ENCODE assay signal across 9 mouse cellular contexts in the genomic region with DNA sequence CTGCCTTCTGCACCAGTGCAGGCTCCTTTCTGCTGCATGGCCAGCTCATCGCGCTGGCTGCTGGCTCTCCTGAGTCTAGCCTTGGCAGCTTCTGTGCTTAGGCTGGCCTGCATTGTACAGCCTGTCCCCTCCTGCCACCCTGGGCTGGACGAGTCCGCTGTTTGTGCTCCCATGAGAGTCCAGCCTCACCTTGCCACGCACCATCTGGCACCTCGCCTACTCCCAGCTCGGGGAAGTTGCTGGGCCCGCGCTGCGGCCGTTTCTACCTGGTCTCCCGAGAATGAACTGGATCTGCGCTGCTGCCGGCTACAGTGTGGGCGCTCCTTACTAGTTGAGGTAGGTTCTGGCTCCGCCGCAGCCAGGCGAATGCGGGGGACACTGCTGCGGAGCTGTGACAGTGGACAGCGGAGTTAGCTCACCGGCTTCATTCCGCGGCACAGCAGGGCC. TPM values are rescaled to one million over a fixed set of nuclear protein-coding genes. Genes with fewer than 3 reads are reported as not detected.
DNase-seq lines count a peak whose midpoint lies in the region; ATAC-seq and TF ChIP-seq lines count a peak whose summit lies in the region.
"Had no signal": no experiment of that assay in that cellular context is flagged by ENCODE, and none has a peak within 500 bp of the region (broad histone marks: within the 10 kb centered on the region; RNA-seq: fewer than 3 reads in every experiment).

No protein-coding gene starts in this region.

- H3K9ac ChIP-seq in embryonic facial prominence, embryonic 11.5 days (replicated peaks; ENCODE audit: low read length) = peak overlapping the region; percentile 46
- H3K9ac ChIP-seq in intestine, embryonic 14.5 days (ENCODE audit: low read length) = peak overlapping the region; percentile 51; the same call in 1 of the 2 replicates
- H3K9ac ChIP-seq in liver, embryonic 12.5 days = peak overlapping the region; percentile 44
- peak overlapping the region; percentile 69 for H3K9ac ChIP-seq in neural tube, embryonic 13.5 days

- WGBS in embryonic facial prominence, embryonic 11.5 days = under 1% methylated on average over 24 of the region's 24 CpGs
- 2% methylated on average over 24 of the region's 24 CpGs for WGBS in intestine, embryonic 14.5 days
- WGBS in liver, embryonic 12.5 days (ENCODE audit: insufficient replicate concordance) = 8% methylated on average over 24 of the region's 24 CpGs
- 2% methylated on average over 24 of the region's 24 CpGs for WGBS in neural tube, embryonic 13.5 days

- H3K9me3 ChIP-seq in embryonic facial prominence, embryonic 11.5 days (replicated peaks; ENCODE audit: control insufficient read depth, low read length) = no peaks in the 10 kb centered on the region
- H3K9me3 ChIP-seq in intestine, embryonic 14.5 days (ENCODE audit: control insufficient read depth, low read length) = 0 out of 2 replicates have a peak, but pooled peaks cover 3% of the 10 kb centered on the region
- H3K9me3 ChIP-seq in liver, embryonic 12.5 days (replicated peaks) = 0 out of 2 replicates have a peak, but pooled peaks cover 8% of the 10 kb centered on the region
- no peaks in the 10 kb centered on the region for H3K9me3 ChIP-seq in neural tube, embryonic 13.5 days

- H3K4me2 ChIP-seq in embryonic facial prominence, embryonic 11.5 days (ENCODE audit: low read depth, low read length) = peak overlapping the region; percentile 73
- H3K4me2 ChIP-seq in intestine, embryonic 14.5 days (ENCODE audit: low read length) = peak overlapping the region; percentile 59
- H3K4me2 ChIP-seq in liver, embryonic 12.5 days = peak overlapping the region; percentile 64
- H3K4me2 ChIP-seq in neural tube, embryonic 13.5 days = peak overlapping the region; percentile 72

- peak overlapping the region; percentile 67 for H3K4me3 ChIP-seq in testis, adult 2 months (ENCODE audit: control insufficient read depth, low read depth, low read length)
- H3K4me3 ChIP-seq in embryonic facial prominence, embryonic 11.5 days (ENCODE audit: low read depth, low read length) = peak overlapping the region; percentile 29
- peak overlapping the region; percentile 31 for H3K4me3 ChIP-seq in intestine, embryonic 14.5 days (ENCODE audit: low read depth, low read length)
- peak overlapping the region; percentile 39 for H3K4me3 ChIP-seq in liver, embryonic 12.5 days
- peak overlapping the region; percentile 42 for H3K4me3 ChIP-seq in neural tube, embryonic 13.5 days
- H3K4me3 ChIP-seq: myocyte had no signal

- H3K27ac ChIP-seq in testis, adult 2 months (ENCODE audit: control insufficient read depth, insufficient read depth, low read depth, low read length) = no peak overlapping the region
- no peak overlapping the region for H3K27ac ChIP-seq in embryonic facial prominence, embryonic 11.5 days (replicated peaks; ENCODE audit: low read depth, low read length)
- no peak overlapping the region for H3K27ac ChIP-seq in intestine, embryonic 14.5 days (ENCODE audit: low read depth)
- no peak overlapping the region for H3K27ac ChIP-seq in liver, embryonic 12.5 days
- H3K27ac ChIP-seq in neural tube, embryonic 13.5 days (replicated peaks) = no peak overlapping the region

- TF ChIP-seq CTCF in testis, adult 2 months (IDR thresholded peaks at IDR 0.05; ENCODE audit: control insufficient read depth, insufficient read depth, insufficient replicate concordance, low read depth, low read length) = no peak

- DNase-seq in testis, postnatal 14 days (ENCODE audit: low spot score) = no peak
- peak; percentile 35 for DNase-seq in embryonic facial prominence, embryonic 11.5 days (ENCODE audit: low spot score)
- DNase-seq in intestine, embryonic 14.5 days (ENCODE audit: low spot score) = peak; percentile 77
- DNase-seq in c-Kit-positive CD71-positive TER-119-positive erythroid progenitor cells, embryonic 14.5 days (ENCODE audit: low spot score) = no peak
- DNase-seq in adipocyte (ENCODE audit: low spot score) = no peak

- H3K36me3 ChIP-seq in testis, adult 2 months (ENCODE audit: control insufficient read depth, insufficient read depth, low read length) = no peaks in the 10 kb centered on the region
- H3K36me3 ChIP-seq in embryonic facial prominence, embryonic 11.5 days (replicated peaks; ENCODE audit: control insufficient read depth, insufficient read depth, low read depth, low read length) = no peaks in the 10 kb centered on the region
- H3K36me3 ChIP-seq in intestine, embryonic 14.5 days (ENCODE audit: control insufficient read depth, insufficient read depth, low read length) = no peaks in the 10 kb centered on the region
- no peaks in the 10 kb centered on the region for H3K36me3 ChIP-seq in liver, embryonic 12.5 days
- H3K36me3 ChIP-seq in neural tube, embryonic 13.5 days = no peaks in the 10 kb centered on the region

- H3K4me1 ChIP-seq in testis, adult 2 months (ENCODE audit: control insufficient read depth, insufficient read depth, low read length) = peaks cover 4% of the 10 kb centered on the region
- H3K4me1 ChIP-seq in embryonic facial prominence, embryonic 11.5 days (ENCODE audit: control insufficient read depth, insufficient read depth, low read length) = peaks cover 2% of the 10 kb centered on the region; the same call in 1 of the 2 replicates
- no peaks in the 10 kb centered on the region for H3K4me1 ChIP-seq in intestine, embryonic 14.5 days (replicated peaks; ENCODE audit: control insufficient read depth, insufficient read depth, low read length)
- peaks cover 11% of the 10 kb centered on the region; the same call in 1 of the 2 replicates for H3K4me1 ChIP-seq in liver, embryonic 12.5 days
- H3K4me1 ChIP-seq in neural tube, embryonic 13.5 days (replicated peaks) = peaks cover 9% of the 10 kb centered on the region

- H3K27me3 ChIP-seq in testis, adult 2 months (ENCODE audit: control insufficient read depth, insufficient read depth, low read length) = no peaks in the 10 kb centered on the region
- H3K27me3 ChIP-seq in embryonic facial prominence, embryonic 11.5 days (ENCODE audit: control insufficient read depth, insufficient read depth, low read length) = 0 out of 2 replicates have a peak, but pooled peaks cover 2% of the 10 kb centered on the region
- H3K27me3 ChIP-seq in intestine, embryonic 14.5 days (replicated peaks; ENCODE audit: control insufficient read depth, insufficient read depth, low read length) = peaks cover 6% of the 10 kb centered on the region; the same call in 1 of the 2 replicates
- H3K27me3 ChIP-seq in liver, embryonic 12.5 days (replicated peaks) = peaks cover 46% of the 10 kb centered on the region
- peaks cover 30% of the 10 kb centered on the region for H3K27me3 ChIP-seq in neural tube, embryonic 13.5 days

- ATAC-seq in embryonic facial prominence, embryonic 11.5 days (replicated peaks; ENCODE audit: insufficient number of reproducible peaks, low FRiP score, low TSS enrichment, low read depth) = no peak
- ATAC-seq in intestine, embryonic 14.5 days (replicated peaks; ENCODE audit: low FRiP score, low TSS enrichment, low read depth) = peak; percentile 25; the same call in 1 of the 2 replicates
- ATAC-seq in liver, embryonic 12.5 days = no peak
- peak; percentile 75 for ATAC-seq in neural tube, embryonic 13.5 days (ENCODE audit: low read depth)

- TF ChIP-seq POLR2A in testis, adult 2 months (IDR thresholded peaks at IDR 0.05; ENCODE audit: control insufficient read depth, low read depth, low read length) = no peak

RNA-seq across cellular contexts. Expression of gene Zfp747, which starts 12.4 kb away (rescaled TPM):
- 1.0 and 1.4 TPM in 2 replicates for polyA plus RNA-seq in testis, adult 2 months (2012; rRNA removed)
- 5.6 and 7.8 TPM in 2 replicates for polyA plus RNA-seq in embryonic facial prominence, embryonic 11.5 days (2014; fragmentation: Nextera tagmentation; extraction: Ambion mirVana)
- polyA plus RNA-seq in intestine, embryonic 14.5 days (2014; fragmentation: Nextera tagmentation; extraction: Ambion mirVana) = 9.8 and 11.3 TPM in 2 replicates
- polyA plus RNA-seq in liver, embryonic 12.5 days (2016; fragmentation: Nextera tagmentation; extraction: Ambion mirVana) = 3.9 and 4.1 TPM in 2 replicates
- 8.5 and 8.6 TPM in 2 replicates for polyA plus RNA-seq in neural tube, embryonic 13.5 days (2015; fragmentation: Nextera tagmentation; extraction: Ambion mirVana)

RNA-seq across cellular contexts. Expression of gene Zfp768, which starts 18.1 kb away (rescaled TPM):
- 42.7 and 45.0 TPM in 2 replicates for polyA plus RNA-seq in testis, adult 2 months (2012; rRNA removed)
- 6.1 and 6.4 TPM in 2 replicates for polyA plus RNA-seq in embryonic facial prominence, embryonic 11.5 days (2014; fragmentation: Nextera tagmentation; extraction: Ambion mirVana)
- polyA plus RNA-seq in intestine, embryonic 14.5 days (2014; fragmentation: Nextera tagmentation; extraction: Ambion mirVana) = 4.2 and 4.5 TPM in 2 replicates
- polyA plus RNA-seq in liver, embryonic 12.5 days (2016; fragmentation: Nextera tagmentation; extraction: Ambion mirVana) = 4.8 and 5.2 TPM in 2 replicates
- 17.2 and 17.9 TPM in 2 replicates for polyA plus RNA-seq in neural tube, embryonic 13.5 days (2015; fragmentation: Nextera tagmentation; extraction: Ambion mirVana)

RNA-seq across cellular contexts. Expression of gene 9130019O22Rik, which starts 23.5 kb away (rescaled TPM):
- 0.32 and 0.37 TPM in 2 replicates for polyA plus RNA-seq in testis, adult 2 months (2012; rRNA removed)
- 6.7 and 7.1 TPM in 2 replicates for polyA plus RNA-seq in embryonic facial prominence, embryonic 11.5 days (2014; fragmentation: Nextera tagmentation; extraction: Ambion mirVana)
- polyA plus RNA-seq in intestine, embryonic 14.5 days (2014; fragmentation: Nextera tagmentation; extraction: Ambion mirVana) = 6.2 and 7.4 TPM in 2 replicates
- polyA plus RNA-seq in liver, embryonic 12.5 days (2016; fragmentation: Nextera tagmentation; extraction: Ambion mirVana) = 2.1 and 2.4 TPM in 2 replicates
- 4.2 and 5.0 TPM in 2 replicates for polyA plus RNA-seq in neural tube, embryonic 13.5 days (2015; fragmentation: Nextera tagmentation; extraction: Ambion mirVana)

RNA-seq across cellular contexts. Expression of gene E430018J23Rik, which starts 29.9 kb away (rescaled TPM):
- 6.2 and 6.7 TPM in 2 replicates for polyA plus RNA-seq in testis, adult 2 months (2012; rRNA removed)
- polyA plus RNA-seq in embryonic facial prominence, embryonic 11.5 days (2014; fragmentation: Nextera tagmentation; extraction: Ambion mirVana) = 6.1 TPM in 2 replicates
- 9.2 and 9.7 TPM in 2 replicates for polyA plus RNA-seq in intestine, embryonic 14.5 days (2014; fragmentation: Nextera tagmentation; extraction: Ambion mirVana)
- polyA plus RNA-seq in liver, embryonic 12.5 days (2016; fragmentation: Nextera tagmentation; extraction: Ambion mirVana) = 1.7 and 1.8 TPM in 2 replicates
- polyA plus RNA-seq in neural tube, embryonic 13.5 days (2015; fragmentation: Nextera tagmentation; extraction: Ambion mirVana) = 5.2 and 5.7 TPM in 2 replicates

RNA-seq across cellular contexts. Expression of gene Zfp764, which starts 43.1 kb away (rescaled TPM):
- polyA plus RNA-seq in testis, adult 2 months (2012; rRNA removed) = 0.30 and 0.31 TPM in 2 replicates
- 7.9 and 8.2 TPM in 2 replicates for polyA plus RNA-seq in embryonic facial prominence, embryonic 11.5 days (2014; fragmentation: Nextera tagmentation; extraction: Ambion mirVana)
- polyA plus RNA-seq in intestine, embryonic 14.5 days (2014; fragmentation: Nextera tagmentation; extraction: Ambion mirVana) = 9.6 and 10.6 TPM in 2 replicates
- polyA plus RNA-seq in liver, embryonic 12.5 days (2016; fragmentation: Nextera tagmentation; extraction: Ambion mirVana) = 2.4 and 2.5 TPM in 2 replicates
- polyA plus RNA-seq in neural tube, embryonic 13.5 days (2015; fragmentation: Nextera tagmentation; extraction: Ambion mirVana) = 4.0 and 4.5 TPM in 2 replicates

Comparison
In these comparisons a context has a peak if more than half of its experiments do, and no peak if none do; other contexts are left out.
1. DNase-seq: peak in embryonic facial prominence, embryonic 11.5 days (single experiment) and intestine, embryonic 14.5 days (single experiment); none in testis, postnatal 14 days (single experiment), c-Kit-positive CD71-positive TER-119-positive erythroid progenitor cells, embryonic 14.5 days (single experiment) and adipocyte (single experiment).
2. ATAC-seq: peak in intestine, embryonic 14.5 days (single experiment) and neural tube, embryonic 13.5 days (single experiment); none in embryonic facial prominence, embryonic 11.5 days (single experiment) and liver, embryonic 12.5 days (single experiment).
3. Peak in every context shown above with its lines, with median percentiles within 50 percentile points of each other: H3K4me3 ChIP-seq, H3K4me2 ChIP-seq and H3K9ac ChIP-seq.